Mouse (Mus musculus) kidney, adult 18-20 months (tissue): ENCODE measurements around the gene Cdk5r1.
"Not testable (repeated sequence)": the region's sequence is repeated elsewhere in the genome, so short reads cannot be mapped to it uniquely, and the experiment has no call there.

Source experiments
- DNase-seq: peaks from one replicate; pipeline ENCODE4 v3.0.0; 2021

Cdk5r1 gene

DNA sequence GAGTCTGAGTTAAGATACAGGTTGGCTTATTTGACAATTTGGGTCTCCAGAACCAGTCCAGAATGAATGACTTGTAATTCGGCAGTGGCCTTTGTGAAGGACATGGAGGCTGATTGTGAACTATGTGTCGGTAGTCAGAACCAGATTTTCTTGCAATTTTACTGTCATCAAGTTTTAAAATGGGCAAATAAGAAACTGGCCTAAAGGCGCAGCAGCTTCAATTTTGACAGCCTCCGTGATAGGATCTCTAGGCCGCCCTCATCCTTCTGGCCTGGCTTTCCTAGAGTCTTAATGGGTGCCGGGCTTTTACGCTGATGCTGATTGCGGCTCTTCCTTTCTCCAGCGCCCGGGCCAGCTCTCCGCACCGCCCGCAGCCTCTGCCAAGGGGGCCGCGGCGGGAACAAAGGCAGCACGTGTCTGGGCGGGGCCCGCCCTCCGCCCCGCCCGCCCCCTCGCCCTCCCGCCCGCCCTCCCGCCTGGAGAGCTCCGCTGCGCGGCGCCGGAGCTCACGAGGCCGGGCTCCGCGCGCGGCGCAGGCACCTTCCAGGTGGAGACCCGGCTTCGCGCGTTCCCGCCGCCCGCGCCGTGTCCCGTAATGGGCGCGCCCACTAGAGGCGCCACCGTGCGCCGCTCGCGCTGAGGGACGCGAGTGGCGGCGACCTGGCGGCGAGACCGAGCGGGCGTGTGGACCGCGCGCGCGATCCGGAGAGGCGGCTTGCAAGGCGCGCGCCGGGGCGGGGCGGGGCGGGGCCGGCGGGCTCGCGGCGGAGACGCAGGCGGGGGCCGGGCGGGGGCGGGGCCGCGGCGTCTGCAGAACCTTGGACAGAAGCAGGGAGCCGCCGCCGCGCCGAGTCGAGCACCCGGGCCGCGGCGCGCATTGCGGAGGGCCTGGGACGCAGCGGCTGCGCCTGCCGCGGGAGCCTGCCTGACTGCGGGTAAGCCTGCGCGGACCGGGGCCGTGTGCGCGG, at the start of gene Cdk5r1:
Cdk5r1 (plus strand) TSS at position 802 of the 968 bp plus-strand sequence.
- DNase-seq, result peak; percentile 89

DNA sequence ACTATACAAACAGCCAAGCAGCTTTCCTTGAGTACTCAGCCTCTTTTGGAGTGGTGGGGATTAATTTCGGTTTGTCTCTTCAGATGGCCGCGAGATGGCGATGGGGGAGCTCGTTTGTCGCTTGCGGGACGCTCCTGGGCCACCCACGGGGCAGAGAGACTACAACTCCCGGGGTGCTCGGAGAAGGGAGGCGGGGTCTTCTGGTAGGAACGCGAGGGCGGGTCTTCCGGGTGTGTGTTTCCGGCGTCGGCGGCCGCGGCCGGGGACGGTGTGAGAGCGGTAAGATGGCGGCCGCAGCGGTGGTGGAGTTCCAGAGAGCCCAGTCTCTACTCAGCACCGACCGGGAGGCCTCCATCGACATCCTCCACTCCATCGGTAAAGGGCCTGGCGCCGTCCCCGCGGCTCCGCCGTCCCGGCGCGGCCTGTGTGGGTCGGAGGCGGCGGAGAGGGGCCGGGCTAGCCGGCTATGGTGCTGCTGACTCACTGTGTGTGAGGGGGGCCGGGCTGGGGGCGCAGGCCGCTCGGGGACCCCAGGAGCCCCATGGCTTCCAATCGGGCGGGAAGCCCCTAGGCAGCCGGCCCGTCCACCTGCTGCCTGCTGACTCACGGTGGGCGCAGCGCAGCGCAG, 48.3 kb upstream of the Cdk5r1 start, which contains the start of gene Psmd11:
Psmd11 (plus strand) TSS at position 235 of the 628 bp plus-strand sequence.
- peak; percentile 94 for DNase-seq

DNA sequence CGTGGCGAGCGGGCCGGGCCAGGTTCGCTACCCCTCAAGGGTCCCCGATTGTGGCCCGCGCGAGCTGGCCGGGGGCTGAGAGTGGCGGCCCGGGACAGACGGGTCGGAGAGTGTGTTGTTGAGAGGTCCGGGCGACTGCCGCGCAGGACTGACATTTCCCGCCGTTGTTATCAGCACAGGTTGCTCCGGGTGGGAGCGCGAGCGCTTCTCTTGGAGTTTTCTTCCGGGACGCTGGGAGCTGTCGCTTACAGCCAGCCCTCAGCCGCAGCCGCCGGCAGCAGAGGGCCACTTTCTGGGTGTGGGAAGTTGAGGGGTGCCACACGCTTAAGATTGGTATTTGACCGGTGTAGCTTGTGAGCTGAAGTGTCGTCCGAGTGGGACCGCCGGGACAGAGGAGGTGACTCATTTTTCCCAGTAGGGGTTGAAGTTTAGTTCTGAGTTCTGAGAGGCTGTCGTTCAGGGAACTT, 47.8 kb upstream of the Cdk5r1 start:
- no peak for DNase-seq

DNA sequence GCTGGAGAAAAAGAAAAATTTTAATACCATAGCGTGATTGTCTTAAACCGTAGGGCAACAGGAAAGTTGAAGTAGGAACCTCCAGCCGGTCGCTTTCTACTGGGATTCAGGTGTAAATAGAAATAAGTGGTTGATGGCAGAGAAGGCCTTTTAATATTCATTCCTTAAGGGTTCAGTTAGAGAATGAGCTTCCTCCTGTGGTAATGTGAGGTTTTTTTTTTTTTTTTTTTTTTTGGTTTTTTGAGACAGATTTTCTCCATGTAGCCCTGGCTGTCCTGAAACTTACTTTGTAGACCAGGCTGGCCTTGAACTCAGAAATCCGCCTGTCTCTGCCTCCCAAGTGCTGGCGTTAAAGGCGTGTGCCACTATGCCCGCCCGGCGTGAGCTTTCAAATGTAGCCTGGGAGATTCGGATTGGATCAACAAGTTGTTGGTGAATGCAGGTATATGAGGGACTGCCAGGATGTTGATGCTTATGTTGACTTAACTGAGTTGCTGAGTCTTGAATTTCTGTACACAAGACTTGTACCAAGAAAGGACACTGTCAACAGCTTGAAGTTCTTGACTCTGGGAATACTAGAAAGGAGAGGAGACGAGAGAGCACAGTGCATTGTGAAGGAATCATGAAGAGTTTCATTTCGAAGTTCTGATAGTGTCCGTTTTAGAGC, 47.2 kb upstream of the Cdk5r1 start:
- DNase-seq, result peak; percentile 13

DNA sequence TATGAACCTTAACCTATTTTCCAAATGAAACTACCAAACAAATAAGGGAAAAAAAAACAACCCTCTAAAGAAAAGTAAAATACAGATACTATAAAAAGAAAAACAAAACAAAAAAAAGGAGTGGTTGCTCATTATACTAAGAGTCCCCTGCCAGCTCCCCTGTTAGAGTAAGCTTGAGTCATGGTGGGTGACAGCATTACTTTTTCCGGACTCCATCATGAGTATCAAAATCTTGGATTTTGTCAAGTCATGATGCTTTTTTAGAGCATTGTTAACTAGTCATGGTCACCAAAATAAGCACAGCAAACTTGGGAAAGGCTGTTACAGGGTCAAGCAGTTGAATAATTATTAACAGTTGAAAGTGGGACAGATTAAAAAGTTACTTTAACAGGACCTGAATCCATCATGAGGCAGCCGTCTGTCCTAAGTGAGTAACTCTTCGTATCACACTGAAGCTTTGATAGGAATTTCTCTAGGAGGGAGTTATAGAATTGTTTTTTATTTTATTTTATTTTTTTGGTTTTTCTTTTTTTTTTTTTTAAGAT, 46.4 kb upstream of the Cdk5r1 start:
- no peak for DNase-seq

DNA sequence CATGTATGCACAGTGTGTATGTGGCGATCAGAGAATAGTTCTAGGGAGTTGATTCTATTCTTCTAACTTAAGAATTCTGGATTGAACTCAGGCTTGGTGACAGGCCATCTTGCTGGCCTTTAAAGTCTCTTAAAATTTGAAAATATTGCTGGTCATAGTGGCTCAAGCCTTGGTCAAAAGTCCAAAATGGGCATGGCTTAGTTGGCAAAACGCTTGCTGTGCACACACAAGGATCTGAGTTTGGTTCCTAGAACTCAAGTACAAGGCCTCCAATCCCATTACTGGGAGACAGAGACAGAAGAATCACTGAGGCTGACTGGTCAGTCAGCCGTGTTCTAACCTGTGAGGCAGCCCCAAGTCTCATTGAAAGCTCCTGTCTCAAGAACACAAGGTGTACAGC, 29.9 kb upstream of the Cdk5r1 start:
- no peak for DNase-seq

DNA sequence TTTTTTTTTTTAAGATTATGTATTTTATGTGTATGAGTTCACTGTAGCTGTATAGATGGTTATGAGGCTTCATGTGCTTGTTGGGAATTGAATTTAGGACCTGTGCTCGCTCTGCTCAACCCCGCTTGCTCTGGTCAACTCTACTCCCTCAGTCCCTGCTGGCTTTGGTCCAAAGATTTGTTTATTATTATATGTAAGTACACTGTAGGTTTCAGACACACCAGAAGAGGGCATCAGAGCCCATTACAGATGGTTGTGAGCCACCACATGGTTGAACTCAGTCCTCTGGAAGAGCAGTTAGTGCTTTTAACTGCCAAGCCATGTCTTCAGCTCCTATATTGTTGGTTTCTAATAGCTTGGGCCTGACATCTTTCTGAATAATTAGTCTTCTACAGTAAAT, 27.0 kb upstream of the Cdk5r1 start:
- DNase-seq, result no peak

DNA sequence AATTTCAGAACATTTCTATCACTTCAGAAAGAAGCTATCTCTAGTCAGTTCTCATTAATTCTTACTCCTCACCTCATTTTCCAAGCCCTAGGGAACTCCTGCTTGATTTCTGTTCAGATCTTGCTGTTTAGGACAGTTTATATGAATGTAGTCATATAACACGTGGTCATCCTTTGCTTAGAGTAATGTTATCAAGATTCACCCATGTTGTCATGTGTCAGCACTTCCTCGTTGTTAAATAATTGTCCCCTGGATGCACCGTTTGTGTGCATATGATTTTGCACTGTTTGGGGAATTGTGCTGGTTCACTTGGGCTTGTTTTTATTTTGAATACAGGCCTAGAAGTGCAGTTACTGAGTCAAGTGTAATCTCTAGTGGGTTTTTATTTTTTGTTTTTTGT, 24.6 kb upstream of the Cdk5r1 start:
- no peak for DNase-seq

DNA sequence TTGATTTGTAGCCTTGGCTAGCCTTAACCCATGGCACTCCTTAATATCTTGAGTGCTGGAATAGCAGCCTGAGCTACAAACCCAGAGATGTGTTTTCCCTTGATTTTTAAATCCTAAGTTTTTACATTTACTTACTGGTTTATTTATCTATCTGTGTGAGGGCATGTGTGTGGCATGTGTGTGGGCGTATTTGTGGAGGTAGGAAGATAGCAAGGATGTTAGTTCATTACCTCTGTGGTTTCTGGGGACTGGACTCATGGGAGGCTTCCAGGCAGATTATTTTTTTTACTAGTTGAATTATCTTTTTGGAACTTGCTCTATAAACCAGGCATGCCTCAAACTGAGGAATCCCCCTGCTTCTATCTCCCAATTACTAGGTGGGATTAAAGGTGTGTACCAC, 23.6 kb upstream of the Cdk5r1 start:
- no peak for DNase-seq

DNA sequence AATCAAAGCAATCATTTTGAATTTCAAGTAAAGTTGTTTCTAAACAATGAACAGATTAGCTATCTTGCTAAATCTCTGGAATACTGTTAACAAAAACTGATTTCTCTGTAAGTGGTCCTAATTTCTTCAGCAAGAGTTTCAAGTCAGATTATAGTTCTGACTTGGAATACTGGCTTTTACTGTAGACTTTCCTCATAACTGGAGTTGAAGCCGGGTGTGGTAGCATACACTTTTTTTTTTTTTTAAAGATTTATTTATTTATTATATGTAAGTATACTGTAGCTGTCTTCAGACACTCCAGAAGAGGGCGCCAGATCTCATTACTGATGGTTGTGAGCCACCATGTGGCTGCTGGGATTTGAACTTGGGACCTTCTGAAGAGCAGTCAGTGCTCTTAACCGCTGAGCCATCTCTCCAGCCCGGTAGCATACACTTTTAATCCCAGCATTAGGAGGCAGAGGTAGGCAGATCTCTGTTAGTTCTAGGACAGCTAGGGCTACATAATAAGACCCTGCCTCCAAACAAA, 13.2 kb upstream of the Cdk5r1 start:
- DNase-seq, result not testable (repeated sequence)

DNA sequence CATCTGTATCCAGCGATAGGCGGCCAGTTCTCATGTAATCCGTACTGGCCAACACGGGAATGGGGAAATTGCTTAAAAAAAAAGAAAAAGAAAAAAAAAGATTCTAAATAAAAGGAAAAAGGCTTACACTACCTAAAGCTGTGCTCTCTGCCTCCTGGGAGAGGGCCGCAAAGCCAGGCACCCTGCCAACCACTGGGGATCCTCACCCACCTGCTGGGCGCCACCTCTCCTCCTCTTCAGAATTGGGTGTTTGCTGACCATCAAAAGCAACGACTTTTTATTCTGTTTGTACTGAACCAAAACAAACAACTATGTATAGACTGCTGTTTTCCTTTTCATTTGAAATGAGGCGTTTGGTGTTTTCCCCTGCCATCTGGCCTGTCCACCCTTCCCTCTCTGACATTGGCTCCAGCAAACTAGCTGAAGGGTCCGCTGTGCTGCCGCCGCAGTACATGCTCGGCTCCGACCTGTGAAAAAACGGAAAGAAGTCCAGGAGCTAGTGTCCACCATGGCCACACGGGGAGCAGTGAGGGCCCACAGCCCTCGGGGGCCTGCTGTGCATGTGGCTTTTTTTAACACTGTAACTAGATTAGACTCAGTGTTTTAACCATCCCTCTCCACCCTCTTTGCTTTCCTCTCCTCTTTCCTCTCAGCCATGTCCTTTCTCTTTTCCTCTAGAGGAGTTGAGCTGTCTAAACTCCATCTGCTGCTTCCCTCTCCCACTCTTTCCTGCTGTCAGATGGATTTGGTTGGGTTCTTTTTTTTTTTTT, 4.8 kb upstream of the Cdk5r1 start:
- no peak for DNase-seq

DNA sequence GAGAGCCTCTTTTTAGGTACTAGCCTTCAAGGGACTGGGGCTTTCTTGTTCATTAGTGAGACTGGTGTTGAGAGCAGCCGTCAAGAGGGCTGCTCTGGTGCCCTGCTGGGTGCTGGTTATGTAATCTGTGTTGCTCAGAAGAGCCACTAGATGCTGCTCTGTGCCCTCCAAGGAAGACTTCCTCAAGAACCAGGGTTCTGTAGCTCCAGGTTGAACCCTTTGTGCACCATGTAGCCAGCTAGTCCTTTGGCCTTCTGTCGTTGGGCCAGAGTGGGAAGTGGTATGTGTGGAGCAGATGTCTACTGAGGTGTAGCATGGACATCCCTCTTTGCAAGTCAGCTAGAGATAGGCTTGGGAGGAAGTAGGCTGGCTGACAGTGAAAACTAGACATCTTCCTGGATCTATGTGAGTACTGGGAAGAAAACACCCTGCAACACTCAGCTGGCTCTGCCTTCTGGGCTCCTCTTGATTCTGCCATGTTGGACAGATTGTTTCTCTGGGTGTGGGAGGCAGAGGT, 2.6 kb upstream of the Cdk5r1 start:
- peak; percentile 13 for DNase-seq

DNA sequence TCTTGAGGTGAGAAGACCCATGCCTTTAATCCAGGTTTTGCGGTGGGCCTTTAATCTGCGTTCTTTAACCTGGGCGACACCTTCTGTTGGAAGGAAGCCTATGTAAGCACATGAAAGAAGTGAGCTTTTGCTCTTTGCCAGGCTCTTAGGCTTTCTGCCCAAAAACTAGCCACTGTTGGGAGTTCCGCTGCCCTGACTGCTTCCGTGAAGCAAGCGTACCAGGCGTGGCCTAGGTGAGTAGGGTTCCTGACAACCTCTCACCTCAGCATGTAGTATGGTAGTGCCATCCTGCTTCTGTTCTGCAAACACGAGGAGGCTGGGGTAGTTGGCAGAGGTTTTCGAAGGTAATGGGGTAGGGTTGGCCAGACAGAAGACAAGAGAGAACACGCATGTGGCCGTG, 2.0 kb upstream of the Cdk5r1 start:
- peak; percentile 12 for DNase-seq

DNA sequence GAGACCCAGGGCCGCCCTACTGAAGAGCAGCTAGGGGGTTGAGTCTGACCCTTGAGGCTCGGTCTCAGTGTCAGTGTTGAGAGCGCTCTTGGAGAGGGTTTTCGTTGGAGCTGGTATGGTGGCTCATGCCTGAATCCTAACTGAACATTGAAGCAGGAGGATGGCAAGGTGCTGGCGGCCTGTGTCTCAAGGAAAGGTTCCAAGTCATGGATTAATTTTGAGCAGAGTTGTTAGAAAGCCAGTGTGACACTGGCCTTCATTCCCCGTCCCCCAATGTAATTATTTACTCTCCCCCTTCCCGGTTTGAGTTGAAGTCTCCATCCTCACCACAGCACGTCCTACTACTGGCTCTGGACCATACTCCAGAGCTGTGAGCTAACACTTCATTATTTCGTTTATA, 1.3 kb upstream of the Cdk5r1 start:
- DNase-seq, result no peak

DNA sequence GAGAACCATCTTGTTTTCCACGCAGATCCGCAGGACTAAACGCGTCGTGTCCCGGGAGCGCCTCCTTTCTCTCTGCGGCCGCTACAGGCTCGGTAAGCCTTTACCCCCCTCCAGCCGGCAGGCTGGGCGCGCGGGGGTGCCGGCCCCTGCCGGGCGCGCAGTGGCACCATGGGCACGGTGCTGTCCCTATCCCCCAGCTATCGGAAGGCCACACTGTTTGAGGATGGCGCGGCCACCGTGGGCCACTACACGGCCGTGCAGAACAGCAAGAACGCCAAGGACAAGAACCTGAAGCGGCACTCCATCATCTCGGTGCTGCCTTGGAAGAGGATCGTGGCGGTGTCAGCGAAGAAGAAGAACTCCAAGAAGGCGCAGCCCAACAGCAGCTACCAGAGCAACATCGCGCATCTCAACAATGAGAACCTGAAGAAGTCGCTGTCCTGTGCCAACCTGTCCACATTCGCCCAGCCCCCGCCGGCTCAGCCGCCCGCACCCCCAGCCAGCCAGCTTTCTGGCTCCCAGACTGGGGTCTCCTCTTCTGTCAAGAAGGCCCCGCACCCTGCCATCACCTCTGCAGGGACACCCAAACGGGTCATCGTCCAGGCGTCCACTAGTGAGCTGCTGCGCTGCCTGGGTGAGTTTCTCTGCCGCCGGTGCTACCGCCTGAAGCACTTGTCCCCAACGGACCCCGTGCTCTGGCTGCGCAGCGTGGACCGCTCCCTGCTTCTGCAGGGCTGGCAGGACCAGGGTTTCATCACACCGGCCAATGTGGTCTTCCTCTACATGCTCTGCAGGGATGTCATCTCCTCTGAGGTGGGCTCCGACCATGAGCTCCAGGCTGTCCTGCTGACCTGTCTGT, 747 bp downstream of the Cdk5r1 start:
- DNase-seq, result peak; percentile 22

DNA sequence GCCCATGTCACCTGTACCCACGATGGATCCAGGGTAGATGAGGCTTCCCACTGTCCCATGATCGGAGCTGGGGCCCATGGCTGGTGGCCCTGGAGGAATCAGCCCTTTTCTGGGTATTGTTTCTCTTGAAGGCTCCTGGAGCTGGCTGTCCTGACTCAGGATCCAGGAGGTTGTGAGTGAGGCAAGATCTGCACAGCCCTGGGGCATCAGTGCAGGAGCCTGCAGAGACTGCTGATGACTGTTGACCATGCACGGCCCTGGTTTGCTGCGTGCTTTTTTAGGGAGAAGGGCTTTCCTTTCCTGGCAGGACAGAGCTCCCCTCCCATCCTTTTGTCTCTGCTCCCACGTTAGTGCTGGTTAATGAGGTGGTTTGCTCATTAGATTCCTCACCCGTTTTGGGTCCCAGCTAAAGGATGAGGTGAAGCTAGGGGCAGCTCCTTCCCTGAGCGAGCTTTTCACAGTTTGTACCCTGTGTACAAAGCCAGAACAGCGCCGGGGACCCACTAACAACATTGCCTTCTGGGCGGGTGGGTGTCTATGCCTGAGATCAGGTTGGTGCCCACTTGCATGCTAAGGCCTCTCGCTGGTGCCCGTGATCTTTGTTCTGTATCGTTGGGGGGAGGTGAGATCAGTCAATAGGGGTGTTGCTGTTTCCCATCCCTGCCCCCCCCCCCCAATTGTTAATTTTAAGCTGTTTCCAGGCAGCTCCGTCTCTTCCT, 2.0 kb downstream of the Cdk5r1 start:
- no peak for DNase-seq

DNA sequence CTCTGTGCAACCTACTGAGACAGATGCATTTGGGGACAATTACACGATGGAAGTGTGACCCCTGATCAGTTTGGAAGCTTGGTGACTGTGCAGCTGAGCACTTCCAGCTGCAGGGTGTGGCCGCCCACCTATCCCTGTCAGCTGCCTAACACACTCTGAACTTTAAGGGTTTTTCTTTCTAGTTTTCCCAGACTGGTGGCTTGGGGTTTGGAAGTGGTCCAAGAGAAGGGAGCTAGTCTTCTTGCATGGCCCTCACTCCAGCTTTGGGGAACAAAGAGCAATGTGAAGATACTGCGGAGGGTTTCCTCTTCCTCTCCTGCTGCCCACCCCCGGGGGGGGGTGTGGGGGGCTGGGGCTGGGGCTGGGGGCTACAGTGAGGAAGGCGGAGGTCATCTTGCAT, 2.6 kb downstream of the Cdk5r1 start:
- no peak for DNase-seq

DNA sequence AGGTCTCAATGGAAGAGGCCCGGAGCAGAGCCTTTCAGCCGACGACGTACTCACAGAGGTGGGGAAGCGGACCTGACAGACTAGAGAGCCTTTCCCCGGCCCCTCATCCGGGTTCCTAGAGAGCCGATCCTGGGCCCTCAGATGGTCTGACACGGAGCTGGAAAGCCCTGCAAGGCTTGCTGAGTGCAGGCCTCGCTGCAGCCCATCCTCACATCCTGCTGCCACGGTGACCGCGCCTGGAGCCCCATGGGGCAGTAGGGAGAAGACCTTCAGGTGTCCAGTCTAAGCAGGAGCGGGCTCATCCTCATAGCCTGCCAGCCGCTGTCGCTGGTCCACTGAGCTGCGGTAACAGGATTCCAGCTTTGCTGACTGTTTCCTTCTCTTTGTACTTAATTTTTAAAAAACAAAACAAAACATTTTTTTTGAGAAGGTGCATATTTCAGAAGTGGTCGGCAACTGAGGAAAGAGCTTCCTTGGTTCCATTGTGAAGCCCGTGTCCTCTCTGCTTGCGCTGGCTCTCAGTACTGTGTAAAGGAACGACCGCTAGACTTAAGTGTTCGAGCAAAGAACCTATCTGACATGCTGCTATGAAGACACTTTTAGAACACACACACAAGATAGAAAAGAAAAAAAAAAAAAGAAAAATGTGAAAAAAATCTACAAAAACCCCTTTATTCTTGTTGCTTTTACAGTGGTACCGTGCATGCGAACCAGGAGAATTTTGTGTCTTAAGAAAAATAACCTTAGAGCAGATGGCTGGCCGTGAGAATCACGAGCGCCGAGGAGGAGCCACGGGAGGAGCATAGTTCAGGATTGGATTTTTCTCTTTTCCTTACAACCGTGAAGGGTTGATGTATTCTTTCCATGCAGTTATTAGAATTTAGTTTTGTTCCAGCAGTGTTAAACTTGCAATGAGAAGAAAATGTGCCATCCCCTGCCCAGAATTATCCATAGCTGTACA, 3.4 kb downstream of the Cdk5r1 start:
- DNase-seq, result no peak
